Mouse (Mus musculus) intestine, embryonic 16.5 days (tissue): ENCODE results near the gene Sfxn2. TPM values are rescaled to one million over a fixed set of nuclear protein-coding genes. Genes with fewer than 3 reads are reported as not detected.

Source experiments
- ATAC-seq: fragments of 200-750 bp; cut with Nextera tagmentation; 2 replicates; pipeline ENCODE4 v1.8.0; 2017; ENCODE audit warnings: moderate TSS enrichment, moderate library complexity
- H3K27ac ChIP-seq: fragments of 300-500 bp; sonication (generic); 2 replicates; pipeline ENCODE4 v1.5.1; 2014; ENCODE audit warnings: mild to moderate bottlenecking, low read length
- H3K27me3 ChIP-seq: fragments of 300-500 bp; sonication (generic); replicated peaks from 2 replicates; pipeline ENCODE4 v1.6.1; 2014; ENCODE audit warnings: low read length, control low read depth, mixed read lengths; ENCODE audit not compliant: control insufficient read depth, insufficient read depth
- H3K36me3 ChIP-seq: fragments of 300-500 bp; sonication (generic); 2 replicates; pipeline ENCODE4 v1.6.1; 2014; ENCODE audit warnings: low read length, control low read depth; ENCODE audit not compliant: control insufficient read depth, insufficient read depth
- H3K4me1 ChIP-seq: fragments of 300-500 bp; sonication (generic); 2 replicates; pipeline ENCODE4 v1.6.1; 2014; ENCODE audit warnings: low read length, control low read depth, mixed read lengths; ENCODE audit not compliant: control insufficient read depth, insufficient read depth
- H3K4me2 ChIP-seq: fragments of 300-500 bp; sonication (generic); 2 replicates; pipeline ENCODE4 v1.6.1; 2014; ENCODE audit warnings: low read depth, low read length, control low read depth
- H3K4me3 ChIP-seq: fragments of 300-500 bp; sonication (generic); 2 replicates; pipeline ENCODE4 v1.5.1; 2014; ENCODE audit warnings: mild to moderate bottlenecking, low read length
- H3K9ac ChIP-seq: fragments of 300-500 bp; sonication (generic); 2 replicates; pipeline ENCODE4 v1.6.1; 2014; ENCODE audit warnings: low read depth, low read length
- H3K9me3 ChIP-seq: fragments of 300-500 bp; sonication (generic); 2 replicates; pipeline ENCODE4 v1.6.1; 2016; ENCODE audit warnings: low read length, control low read depth; ENCODE audit not compliant: control insufficient read depth
- WGBS: fragments of 180-500 bp; shearing (Covaris S2); extraction: QIAGEN DNeasy Blood & Tissue Kit; methylation state at CpG from one replicate; pipeline ENCODE4 v1.1.7; 2014; 5-methylcytosine and 5-hydroxymethylcytosine counted together
- polyA plus RNA-seq: library from polyadenylated mRNA; unstranded; fragments of >200 nt; fragmentation: Nextera tagmentation; extraction: Ambion mirVana; gene quantifications from 2 replicates; pipeline ENCODE4 v1.2.1, GENCODE M21; 2015

Sfxn2 gene
- polyA plus RNA-seq, 1 experiment from 2014 or later, result 18.1 TPM

DNA sequence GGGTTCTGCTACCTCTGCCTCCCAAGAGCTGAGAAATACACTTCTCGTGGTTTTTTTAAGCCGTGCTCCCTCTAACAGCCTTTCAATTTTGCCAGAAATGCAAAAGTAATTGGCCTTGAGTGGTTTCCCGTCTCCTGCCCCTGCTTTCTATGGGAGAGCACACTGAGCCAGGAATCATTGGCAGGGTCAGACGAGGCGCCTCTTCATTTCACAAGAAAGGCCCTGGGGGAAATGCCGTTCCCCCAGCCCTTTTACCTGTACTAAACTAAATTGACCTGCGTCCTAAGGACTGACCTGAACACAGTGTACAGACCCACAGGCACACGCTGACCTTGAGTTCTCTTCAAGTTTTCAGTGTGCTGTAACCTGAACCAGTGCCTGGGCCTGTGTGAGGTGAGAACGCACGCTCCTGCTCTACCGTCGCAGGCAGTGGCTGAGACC is 72.9 kb downstream of the Sfxn2 start:
- peaks cover 27% of the 10 kb centered on the region for H3K4me1 ChIP-seq
- 0 out of 2 replicates have a peak overlapping the region, but pooled peaks have one; percentile 13 for H3K9ac ChIP-seq
- peaks cover 4% of the 10 kb centered on the region; the same call in 1 of the 2 replicates for H3K36me3 ChIP-seq
- no peak overlapping the region for H3K4me2 ChIP-seq
- no peak overlapping the region for H3K27ac ChIP-seq
- no peaks in the 10 kb centered on the region for H3K27me3 ChIP-seq
- no peak overlapping the region for H3K4me3 ChIP-seq
- H3K9me3 ChIP-seq, result no peaks in the 10 kb centered on the region
- WGBS, result 83% methylated on average over 12 of the region's 12 CpGs
- no peak for ATAC-seq

DNA sequence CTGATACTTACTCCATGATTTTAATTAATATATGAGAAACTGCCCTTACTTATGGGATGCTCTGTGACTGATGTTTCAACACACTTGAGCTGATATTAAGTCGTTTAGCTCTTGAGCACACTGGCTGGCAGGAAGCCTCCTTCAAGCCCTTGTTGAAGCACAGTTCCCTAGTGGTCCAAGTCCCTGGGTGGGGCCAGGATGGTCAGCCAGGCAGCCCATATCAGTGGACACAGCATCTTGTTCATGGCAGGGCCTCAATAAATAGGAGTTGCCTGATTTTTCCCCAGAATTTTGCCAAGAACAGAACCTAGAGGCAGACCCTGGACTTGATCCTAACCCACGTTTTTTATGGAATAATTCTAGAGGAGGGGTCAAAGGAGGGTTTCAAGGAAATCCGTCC is 74.1 kb downstream of the Sfxn2 start:
- Histone ChIP-seq H3K4me2 (no peak overlapping the region), H3K27ac (no peak overlapping the region), H3K27me3 (no peaks in the 10 kb centered on the region), H3K9ac (no peak overlapping the region), H3K9me3 (no peaks in the 10 kb centered on the region), H3K4me3 (no peak overlapping the region), H3K4me1 (peaks cover 15% of the 10 kb centered on the region), H3K36me3 (peaks cover 7% of the 10 kb centered on the region; the same call in 1 of the 2 replicates)
- WGBS, result 76% methylated on average over 3 of the region's 3 CpGs
- ATAC-seq, result no peak

Other genes with a start within 250 kb of the Sfxn2 start
- 13.2 and 13.6 TPM in 2 replicates for gene Psd, start 246.2 kb upstream of the Sfxn2 start, polyA plus RNA-seq
- 17.3 and 18.9 TPM in 2 replicates for gene Fbxl15, start 245.2 kb upstream of the Sfxn2 start, polyA plus RNA-seq
- gene Cuedc2, start 234.7 kb upstream of the Sfxn2 start, polyA plus RNA-seq, result 127 and 132 TPM in 2 replicates
- 16.2 and 16.3 TPM in 2 replicates for gene Mfsd13a, start 232.2 kb upstream of the Sfxn2 start, polyA plus RNA-seq
- gene 2310034G01Rik, start 223.1 kb upstream of the Sfxn2 start, polyA plus RNA-seq, result 1.3 and 1.5 TPM in 2 replicates
- gene Actr1a, start 177.6 kb upstream of the Sfxn2 start, polyA plus RNA-seq, result 116 and 119 TPM in 2 replicates
- gene Sufu, start 176.5 kb upstream of the Sfxn2 start, polyA plus RNA-seq, result 20.5 and 20.7 TPM in 2 replicates
- 10.1 and 13.7 TPM in 2 replicates for gene Trim8, start 71.7 kb upstream of the Sfxn2 start, polyA plus RNA-seq
- 53.9 and 64.5 TPM in 2 replicates for gene Arl3, start 167 bp upstream of the Sfxn2 start, polyA plus RNA-seq
- gene Wbp1l, start 25.7 kb downstream of the Sfxn2 start, polyA plus RNA-seq, result 39.3 and 40.0 TPM in 2 replicates
- 0.16 TPM in 1 of 2 replicates, not detected in the other for gene Cyp17a1, start 99.8 kb downstream of the Sfxn2 start, polyA plus RNA-seq
- gene Borcs7, start 116.5 kb downstream of the Sfxn2 start, polyA plus RNA-seq, result 13.9 and 14.0 TPM in 2 replicates
- 69.1 and 69.3 TPM in 2 replicates for gene As3mt, start 134.1 kb downstream of the Sfxn2 start, polyA plus RNA-seq
- gene Cnnm2, start 188.2 kb downstream of the Sfxn2 start, polyA plus RNA-seq, result 1.9 and 2.1 TPM in 2 replicates